Mouse (Mus musculus) testis, adult 2 months (tissue): ENCODE results near the gene Arhgap19. TPM values are rescaled to one million over a fixed set of nuclear protein-coding genes. Genes with fewer than 3 reads are reported as not detected.
A peak's percentile ranks its signal among the peaks of the same experiment; 100 is the strongest.

Experiments
- H3K27ac ChIP-seq: fragments of 200-500 bp; 2 replicates; pipeline ENCODE4 v1.5.1; 2012; ENCODE audit warnings: low read depth, low read length; ENCODE audit not compliant: control insufficient read depth, insufficient read depth
- H3K27me3 ChIP-seq: fragments of 200-500 bp; 2 replicates; pipeline ENCODE4 v1.6.1; 2012; ENCODE audit warnings: mild to moderate bottlenecking, low read length, moderate library complexity; ENCODE audit not compliant: control insufficient read depth, insufficient read depth
- H3K36me3 ChIP-seq: fragments of 200-500 bp; 2 replicates; pipeline ENCODE4 v1.6.1; 2012; ENCODE audit warnings: mild to moderate bottlenecking, low read length; ENCODE audit not compliant: control insufficient read depth, insufficient read depth
- H3K4me1 ChIP-seq: fragments of 200-500 bp; 2 replicates; pipeline ENCODE4 v1.6.1; 2012; ENCODE audit warnings: low read length; ENCODE audit not compliant: control insufficient read depth, insufficient read depth
- H3K4me3 ChIP-seq: fragments of 200-500 bp; 2 replicates; pipeline ENCODE4 v1.5.1; 2012; ENCODE audit warnings: low read depth, mild to moderate bottlenecking, low read length, moderate library complexity, mixed read lengths; ENCODE audit not compliant: control insufficient read depth
- CTCF ChIP-seq: fragments of 200-500 bp; IDR thresholded peaks from 2 replicates; pipeline ENCODE4 v1.5.1; 2012; ENCODE audit warnings: low read depth, mild to moderate bottlenecking, inconsistent platforms, low read length, moderate library complexity; ENCODE audit not compliant: control insufficient read depth, insufficient read depth, insufficient replicate concordance
- POLR2A ChIP-seq: fragments of 200-500 bp; IDR thresholded peaks from 2 replicates; pipeline ENCODE4 v1.6.1; 2012; ENCODE audit warnings: low read depth, mild to moderate bottlenecking, inconsistent platforms, low read length, moderate library complexity; ENCODE audit not compliant: control insufficient read depth
- polyA plus RNA-seq: library from polyadenylated mRNA; depleted of rRNA; stranded (reverse); fragments of >200 nt; gene quantifications from 2 replicates; pipeline ENCODE4 v1.2.3, GENCODE M21; 2012

The Arhgap19 gene
- polyA plus RNA-seq, 1 experiment = 39.1 TPM

GRCm38 (mm10) chr19:41807497-41807896, 5.7 kb upstream of the Arhgap19 start:
- no peaks in the 10 kb centered on the region; the same call in 1 of the 2 replicates for H3K36me3 ChIP-seq
- H3K27ac ChIP-seq = no peak overlapping the region
- H3K4me1 ChIP-seq = peaks cover 6% of the 10 kb centered on the region
- TF ChIP-seq CTCF (no peak), POLR2A (no peak)
- no peak overlapping the region for H3K4me3 ChIP-seq
- no peaks in the 10 kb centered on the region for H3K27me3 ChIP-seq

DNA sequence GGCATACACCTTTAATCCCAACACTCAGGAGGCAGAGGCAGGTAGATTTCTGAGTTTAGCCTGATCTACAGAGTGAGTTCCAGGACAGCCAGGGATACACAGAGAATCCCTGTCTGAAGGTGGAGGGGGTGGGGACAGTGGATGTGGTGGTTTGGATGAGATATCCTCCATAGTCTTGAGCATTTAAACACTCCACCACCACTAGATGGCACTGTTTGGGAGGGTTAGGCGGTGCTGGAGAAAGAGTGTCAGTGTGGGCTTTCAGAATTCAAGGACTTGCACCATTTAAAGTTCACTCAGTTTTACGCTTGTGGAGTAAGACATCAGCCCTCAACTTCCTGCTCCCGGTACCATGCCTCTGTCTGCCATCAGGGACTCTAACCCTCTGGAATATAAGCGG, 4.0 kb upstream of the Arhgap19 start:
- H3K4me3 ChIP-seq = no peak overlapping the region
- H3K36me3 ChIP-seq = no peaks in the 10 kb centered on the region; the same call in 1 of the 2 replicates
- TF ChIP-seq CTCF (no peak), POLR2A (no peak)
- H3K27ac ChIP-seq = no peak overlapping the region
- H3K4me1 ChIP-seq = peaks cover 6% of the 10 kb centered on the region
- no peaks in the 10 kb centered on the region for H3K27me3 ChIP-seq

- TF ChIP-seq CTCF = no peak
- no peak for TF ChIP-seq POLR2A
- peaks cover 6% of the 10 kb centered on the region for H3K4me1 ChIP-seq
- no peaks in the 10 kb centered on the region; the same call in 1 of the 2 replicates for H3K36me3 ChIP-seq
- H3K4me3 ChIP-seq = peak overlapping the region; percentile 93
- H3K27ac ChIP-seq = no peak overlapping the region
- H3K27me3 ChIP-seq = no peaks in the 10 kb centered on the region
Observed at GRCm38 (mm10) chr19:41803322-41803721, 1.5 kb upstream of the Arhgap19 start.

DNA sequence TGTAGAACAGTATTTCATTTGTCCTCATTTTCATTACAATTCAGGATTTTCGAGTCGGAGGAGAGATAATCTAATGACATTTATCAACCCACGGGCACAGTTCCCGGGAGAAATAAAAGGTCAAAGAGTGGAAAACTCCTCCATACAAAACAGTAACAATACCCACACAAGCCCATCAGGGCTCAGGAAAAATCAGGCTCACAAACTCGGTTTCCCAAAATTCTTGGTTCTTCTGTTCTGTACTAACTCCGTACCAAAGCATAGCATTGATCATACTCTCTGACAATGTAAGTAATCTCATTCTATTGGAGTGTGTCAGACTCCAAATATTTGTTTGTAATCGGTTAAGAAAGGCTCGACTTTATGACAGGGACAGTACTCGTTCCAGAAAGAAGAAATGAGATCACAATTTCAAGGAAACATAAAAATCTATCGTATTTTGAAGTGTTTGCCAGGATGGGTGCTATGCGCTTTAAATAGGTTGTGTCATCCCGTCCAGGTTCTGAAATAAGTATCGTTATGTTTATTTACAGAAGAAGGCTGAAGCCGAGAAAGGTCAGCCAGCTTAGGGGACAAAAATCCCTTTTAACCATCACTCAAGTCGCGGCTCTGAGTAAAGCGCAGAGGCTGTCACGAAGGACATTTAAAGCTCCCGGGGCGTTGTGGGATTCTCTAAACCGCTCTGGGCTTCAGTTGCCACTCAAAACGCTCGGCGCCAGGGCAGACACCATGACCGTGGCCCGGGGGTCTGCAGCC, 683 bp downstream of the Arhgap19 start:
- H3K4me3 ChIP-seq = peak overlapping the region; percentile 93
- TF ChIP-seq POLR2A (no peak), CTCF (no peak)
- H3K36me3 ChIP-seq = no peaks in the 10 kb centered on the region; the same call in 1 of the 2 replicates
- H3K27ac ChIP-seq = peak overlapping the region; percentile 96
- H3K4me1 ChIP-seq = peaks cover 9% of the 10 kb centered on the region
- H3K27me3 ChIP-seq = no peaks in the 10 kb centered on the region

- peaks cover 9% of the 10 kb centered on the region for H3K4me1 ChIP-seq
- peak overlapping the region; percentile 93 for H3K4me3 ChIP-seq
- no peak for TF ChIP-seq POLR2A
- no peak for TF ChIP-seq CTCF
- no peak overlapping the region; the same call in 1 of the 2 replicates for H3K27ac ChIP-seq
- no peaks in the 10 kb centered on the region for H3K27me3 ChIP-seq
- H3K36me3 ChIP-seq = no peaks in the 10 kb centered on the region; the same call in 1 of the 2 replicates
Observed at GRCm38 (mm10) chr19:41800451-41800850, 1.4 kb downstream of the Arhgap19 start.

- Histone ChIP-seq H3K27ac (no peak overlapping the region), H3K27me3 (no peaks in the 10 kb centered on the region), H3K36me3 (no peaks in the 10 kb centered on the region; the same call in 1 of the 2 replicates), H3K4me1 (peaks cover 3% of the 10 kb centered on the region), H3K4me3 (no peak overlapping the region)
- no peak for TF ChIP-seq CTCF
- no peak for TF ChIP-seq POLR2A
Observed at GRCm38 (mm10) chr19:41797536-41797935, 4.3 kb downstream of the Arhgap19 start.

- no peaks in the 10 kb centered on the region for H3K27me3 ChIP-seq
- TF ChIP-seq CTCF = no peak
- TF ChIP-seq POLR2A = no peak
- H3K4me3 ChIP-seq = no peak overlapping the region
- peaks cover 3% of the 10 kb centered on the region for H3K4me1 ChIP-seq
- no peak overlapping the region for H3K27ac ChIP-seq
- no peaks in the 10 kb centered on the region; the same call in 1 of the 2 replicates for H3K36me3 ChIP-seq
Observed at GRCm38 (mm10) chr19:41796789-41797327, 5.0 kb downstream of the Arhgap19 start.

DNA sequence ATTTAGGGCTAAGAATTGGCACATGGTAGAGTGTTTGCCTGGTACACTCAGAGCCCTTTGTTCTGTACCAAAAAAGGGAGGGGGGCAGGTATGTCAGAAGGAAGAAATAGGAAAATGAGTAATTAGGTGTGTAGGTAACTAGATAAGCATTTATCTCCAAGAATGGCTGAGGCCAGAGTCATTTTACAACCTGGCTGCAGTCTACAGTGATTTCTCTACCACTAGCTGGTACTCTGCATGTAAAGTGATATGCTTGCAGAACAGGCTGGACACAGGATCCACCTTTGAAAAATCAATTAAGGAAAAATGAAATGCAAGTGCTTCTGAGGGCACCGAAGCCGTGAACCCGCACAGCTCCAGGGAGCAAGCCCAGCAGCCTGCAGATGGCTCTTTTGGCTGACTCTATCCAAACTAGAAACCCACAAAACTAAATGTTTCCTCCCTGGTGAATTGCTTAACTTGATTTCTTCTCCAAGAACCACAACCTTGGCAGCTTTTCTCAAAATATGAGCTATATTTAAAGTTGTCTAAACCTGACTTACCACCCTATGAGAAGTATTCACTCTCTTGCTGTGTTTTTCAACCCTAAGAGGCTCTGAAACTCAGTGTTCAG, 5.6 kb downstream of the Arhgap19 start:
- Histone ChIP-seq H3K27me3 (no peaks in the 10 kb centered on the region), H3K4me3 (no peak overlapping the region), H3K36me3 (no peaks in the 10 kb centered on the region; the same call in 1 of the 2 replicates), H3K27ac (no peak overlapping the region), H3K4me1 (peaks cover 3% of the 10 kb centered on the region)
- TF ChIP-seq POLR2A = no peak
- TF ChIP-seq CTCF = no peak
